Mouse (Mus musculus) midbrain, embryonic 16.5 days (tissue): ENCODE data around the gene Btbd17. TPM values are rescaled to one million over a fixed set of nuclear protein-coding genes. Genes with fewer than 3 reads are reported as not detected.
A peak's percentile ranks its signal among the peaks of the same experiment; 100 is the strongest.

Experiments
- ATAC-seq: fragments of 200-750 bp; cut with Nextera tagmentation; 2 replicates; pipeline ENCODE4 v1.8.0; 2017; ENCODE audit warnings: moderate TSS enrichment
- H3K27ac ChIP-seq: fragments of 300-500 bp; sonication (generic); 2 replicates; pipeline ENCODE4 v1.5.1; 2014; ENCODE audit warnings: mild to moderate bottlenecking, low read length, mixed read lengths
- H3K27me3 ChIP-seq: fragments of 300-500 bp; sonication (generic); 2 replicates; pipeline ENCODE4 v1.6.1; 2014; ENCODE audit warnings: low read depth, low read length, mixed read lengths; ENCODE audit not compliant: control insufficient read depth, insufficient read depth
- H3K36me3 ChIP-seq: fragments of 300-500 bp; sonication (generic); 2 replicates; pipeline ENCODE4 v1.6.1; 2014; ENCODE audit warnings: mild to moderate bottlenecking, low read length, moderate library complexity, mixed read lengths; ENCODE audit not compliant: control insufficient read depth, insufficient read depth
- H3K4me1 ChIP-seq: fragments of 300-500 bp; sonication (generic); 2 replicates; pipeline ENCODE4 v1.6.1; 2014; ENCODE audit warnings: mild to moderate bottlenecking, low read length, mixed read lengths; ENCODE audit not compliant: control insufficient read depth, insufficient read depth
- H3K4me2 ChIP-seq: fragments of 300-500 bp; sonication (generic); 2 replicates; pipeline ENCODE4 v1.6.1; 2014; ENCODE audit warnings: mild to moderate bottlenecking, low read length, mixed read lengths
- H3K4me3 ChIP-seq: fragments of 300-500 bp; sonication (generic); 2 replicates; pipeline ENCODE4 v1.5.1; 2014; ENCODE audit warnings: low read depth, mild to moderate bottlenecking, low read length, moderate library complexity, mixed read lengths
- H3K9ac ChIP-seq: fragments of 300-500 bp; sonication (generic); 2 replicates; pipeline ENCODE4 v1.6.1; 2014; ENCODE audit warnings: low read depth, low read length, mixed read lengths
- H3K9me3 ChIP-seq: fragments of 300-500 bp; sonication (generic); replicated peaks from 2 replicates; pipeline ENCODE4 v1.6.1; 2014; ENCODE audit warnings: mild to moderate bottlenecking, low read length, mixed read lengths; ENCODE audit not compliant: control insufficient read depth, poor library complexity, severe bottlenecking
- WGBS: fragments of 180-500 bp; shearing (Covaris S2); extraction: QIAGEN DNeasy Blood & Tissue Kit; methylation state at CpG from one replicate; pipeline ENCODE4 v1.1.7; 2014; 5-methylcytosine and 5-hydroxymethylcytosine counted together
- polyA plus RNA-seq: library from polyadenylated mRNA; unstranded; fragments of >200 nt; fragmentation: Nextera tagmentation; extraction: Ambion mirVana; gene quantifications from 2 replicates; pipeline ENCODE4 v1.2.1, GENCODE M21; 2015

The Btbd17 gene
- polyA plus RNA-seq, 1 experiment from 2014 or later, result 20.6 TPM

GRCm38 (mm10) chr11:114809371-114809770 lies 13.6 kb upstream of the Btbd17 start:
- no peak overlapping the region for H3K4me3 ChIP-seq
- no peak overlapping the region for H3K4me2 ChIP-seq
- H3K27ac ChIP-seq, result no peak overlapping the region
- 90% methylated on average over 1 of the region's 1 CpGs for WGBS
- H3K9ac ChIP-seq, result no peak overlapping the region
- H3K9me3 ChIP-seq, result no peaks in the 10 kb centered on the region
- H3K4me1 ChIP-seq, result no peaks in the 10 kb centered on the region
- no peak for ATAC-seq
- H3K36me3 ChIP-seq, result no peaks in the 10 kb centered on the region
- H3K27me3 ChIP-seq, result no peaks in the 10 kb centered on the region

DNA sequence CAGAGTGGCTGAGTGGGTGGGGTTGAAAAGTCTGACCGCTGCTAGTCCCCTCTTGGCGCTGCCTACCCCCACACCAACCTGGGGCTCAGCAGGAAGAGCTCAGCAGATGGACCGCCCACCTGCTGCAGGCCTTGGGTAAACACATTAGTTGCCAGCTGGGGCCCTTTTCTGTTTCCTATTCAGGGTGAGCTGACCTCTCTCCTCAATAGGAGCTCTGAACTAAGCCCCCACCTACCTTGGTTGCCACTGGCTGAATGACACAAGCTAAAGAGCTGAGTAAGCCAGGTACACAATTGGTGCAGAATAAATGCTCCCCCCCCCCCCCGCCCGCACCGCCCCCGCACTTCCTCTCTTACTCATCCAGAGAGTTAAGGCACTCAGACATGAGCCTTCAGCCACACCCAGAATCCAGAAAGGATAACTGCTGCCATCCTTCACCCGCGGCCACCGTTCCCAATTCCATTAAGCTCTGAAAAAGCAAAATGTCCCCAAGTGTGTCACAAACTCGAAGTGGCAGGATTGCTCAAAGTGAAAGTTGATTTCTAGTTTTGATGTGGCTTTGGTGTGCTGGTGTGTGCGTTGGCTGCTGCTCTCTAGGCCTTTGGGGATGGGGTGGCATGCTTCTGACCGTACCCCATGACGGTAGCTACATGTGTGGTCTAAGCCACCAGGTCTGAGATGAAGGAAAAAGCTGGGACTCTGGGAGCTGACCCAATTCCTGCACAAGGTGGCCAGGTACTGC lies 12.1 kb upstream of the Btbd17 start:
- no peak overlapping the region for H3K4me3 ChIP-seq
- peaks cover 3% of the 10 kb centered on the region for H3K4me1 ChIP-seq
- H3K9ac ChIP-seq, result no peak overlapping the region
- H3K27ac ChIP-seq, result no peak overlapping the region
- H3K36me3 ChIP-seq, result no peaks in the 10 kb centered on the region
- ATAC-seq, result no peak
- H3K9me3 ChIP-seq, result no peaks in the 10 kb centered on the region
- no peak overlapping the region for H3K4me2 ChIP-seq
- WGBS, result 20% methylated on average over 14 of the region's 14 CpGs
- H3K27me3 ChIP-seq, result no peaks in the 10 kb centered on the region

DNA sequence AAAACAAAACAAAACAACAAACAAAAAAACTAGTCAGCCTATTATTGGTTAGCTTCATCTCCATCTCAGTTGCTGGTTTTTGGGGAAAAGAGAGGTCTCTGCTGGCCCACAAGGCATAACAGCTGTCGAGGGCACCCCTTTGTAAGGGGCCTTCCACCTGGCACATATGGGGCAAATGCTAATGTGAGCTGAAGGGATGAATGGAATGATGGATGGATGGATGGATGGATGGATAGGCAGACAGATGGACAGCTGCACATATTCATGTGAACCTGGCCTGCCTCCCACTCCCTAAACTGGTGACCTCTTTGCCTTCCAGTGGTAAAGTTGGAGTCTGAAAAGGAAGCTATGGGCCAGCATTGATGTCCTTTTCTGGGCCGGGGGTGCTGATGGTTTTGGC lies 11.3 kb upstream of the Btbd17 start:
- no peak overlapping the region for H3K4me2 ChIP-seq
- H3K4me1 ChIP-seq, result peaks cover 7% of the 10 kb centered on the region
- no peaks in the 10 kb centered on the region for H3K36me3 ChIP-seq
- no peaks in the 10 kb centered on the region for H3K9me3 ChIP-seq
- WGBS, result 59% methylated on average over 2 of the region's 2 CpGs
- no peak for ATAC-seq
- no peaks in the 10 kb centered on the region for H3K27me3 ChIP-seq
- no peak overlapping the region for H3K27ac ChIP-seq
- H3K4me3 ChIP-seq, result no peak overlapping the region
- no peak overlapping the region for H3K9ac ChIP-seq

GRCm38 (mm10) chr11:114803990-114804389 lies 8.2 kb upstream of the Btbd17 start:
- H3K27ac ChIP-seq, result no peak overlapping the region
- H3K9me3 ChIP-seq, result no peaks in the 10 kb centered on the region
- peaks cover 7% of the 10 kb centered on the region for H3K4me1 ChIP-seq
- 23% methylated on average over 8 of the region's 8 CpGs for WGBS
- no peak for ATAC-seq
- no peaks in the 10 kb centered on the region for H3K36me3 ChIP-seq
- no peaks in the 10 kb centered on the region for H3K27me3 ChIP-seq
- H3K9ac ChIP-seq, result no peak overlapping the region
- no peak overlapping the region for H3K4me2 ChIP-seq
- no peak overlapping the region for H3K4me3 ChIP-seq

- no peak for ATAC-seq
- H3K9ac ChIP-seq, result 0 out of 2 replicates have a peak overlapping the region, but pooled peaks have one; percentile 3
- no peaks in the 10 kb centered on the region for H3K9me3 ChIP-seq
- no peaks in the 10 kb centered on the region for H3K27me3 ChIP-seq
- peaks cover 7% of the 10 kb centered on the region for H3K4me1 ChIP-seq
- no peaks in the 10 kb centered on the region for H3K36me3 ChIP-seq
- 70% methylated on average over 15 of the region's 15 CpGs for WGBS
- no peak overlapping the region for H3K4me3 ChIP-seq
- H3K27ac ChIP-seq, result no peak overlapping the region
- H3K4me2 ChIP-seq, result no peak overlapping the region
These were observed 7.0 kb upstream of the Btbd17 start for GRCm38 (mm10) chr11:114802540-114803267.

DNA sequence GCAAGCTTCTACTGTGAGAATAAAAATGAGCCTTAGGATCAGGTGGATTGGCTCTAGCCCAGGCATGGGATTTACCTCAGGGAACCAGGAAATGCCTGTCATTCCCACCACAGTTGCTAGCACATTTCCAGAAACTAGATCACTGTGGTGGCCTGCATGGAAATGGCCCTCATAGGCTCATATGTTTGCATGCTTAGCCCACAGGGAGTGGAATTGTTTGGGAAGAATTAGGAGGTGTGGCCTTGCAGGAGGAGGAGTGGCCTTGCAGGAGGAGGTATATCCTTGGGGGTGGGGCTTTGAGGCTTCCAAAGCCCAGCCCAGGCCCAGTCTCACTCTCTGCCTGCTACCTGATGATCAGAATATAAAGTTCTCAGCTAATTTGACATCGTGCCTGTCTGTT lies 6.2 kb upstream of the Btbd17 start:
- 95% methylated on average over 1 of the region's 1 CpGs for WGBS
- Histone ChIP-seq H3K36me3 (no peaks in the 10 kb centered on the region), H3K27ac (no peak overlapping the region), H3K9ac (no peak overlapping the region), H3K4me3 (no peak overlapping the region), H3K27me3 (no peaks in the 10 kb centered on the region), H3K4me1 (peaks cover 7% of the 10 kb centered on the region), H3K9me3 (no peaks in the 10 kb centered on the region), H3K4me2 (no peak overlapping the region)
- ATAC-seq, result no peak

- Histone ChIP-seq H3K4me1 (peaks cover 31% of the 10 kb centered on the region), H3K9ac (no peak within 1 kb of the TSS), H3K27ac (no peak within 1 kb of the TSS), H3K4me2 (no peak within 1 kb of the TSS), H3K9me3 (no peaks in the 10 kb centered on the region), H3K36me3 (no peaks in the 10 kb centered on the region), H3K27me3 (no peaks in the 10 kb centered on the region), H3K4me3 (no peak within 1 kb of the TSS)
- no peak for ATAC-seq
- WGBS, result 97% methylated on average over 3 of the region's 3 CpGs
These were observed 2.9 kb upstream of the Btbd17 start, which contains the start of gene Gpr142 for GRCm38 (mm10) chr11:114798624-114799023. Gene Gpr142, plus strand, starts transcription at chr11:114798924.

DNA sequence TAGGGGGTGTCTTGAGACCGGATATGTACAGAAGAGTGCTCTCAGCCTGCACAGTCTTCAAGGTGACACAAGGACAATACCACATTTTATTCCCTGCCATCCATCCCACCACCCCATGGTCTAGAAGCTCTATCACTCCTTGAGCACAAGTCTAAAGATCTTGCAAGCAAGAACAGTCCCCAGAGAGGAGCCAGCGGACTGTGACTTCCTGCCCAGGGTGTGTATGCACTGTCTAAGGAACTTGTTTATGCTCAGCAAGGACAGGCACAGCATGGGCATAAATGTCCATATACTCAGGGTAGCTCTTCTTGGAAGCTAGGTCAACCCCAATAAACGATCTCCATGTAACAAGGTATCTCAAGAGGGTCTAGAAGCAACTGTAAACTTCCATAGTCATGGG lies 2.2 kb upstream of the Btbd17 start:
- Histone ChIP-seq H3K36me3 (no peaks in the 10 kb centered on the region), H3K9me3 (no peaks in the 10 kb centered on the region), H3K4me3 (no peak overlapping the region), H3K4me1 (peaks cover 36% of the 10 kb centered on the region), H3K27ac (no peak overlapping the region), H3K27me3 (no peaks in the 10 kb centered on the region), H3K9ac (no peak overlapping the region), H3K4me2 (no peak overlapping the region)
- WGBS, result 92% methylated on average over 3 of the region's 3 CpGs
- no peak for ATAC-seq

- WGBS, result 94% methylated on average over 7 of the region's 7 CpGs
- no peak overlapping the region for H3K4me3 ChIP-seq
- no peaks in the 10 kb centered on the region for H3K36me3 ChIP-seq
- peaks cover 38% of the 10 kb centered on the region for H3K4me1 ChIP-seq
- no peak overlapping the region for H3K9ac ChIP-seq
- H3K4me2 ChIP-seq, result no peak overlapping the region
- ATAC-seq, result no peak
- no peaks in the 10 kb centered on the region for H3K9me3 ChIP-seq
- H3K27ac ChIP-seq, result no peak overlapping the region
- no peaks in the 10 kb centered on the region for H3K27me3 ChIP-seq
These were observed 1.4 kb upstream of the Btbd17 start for GRCm38 (mm10) chr11:114797176-114797575.
